Mouse (Mus musculus) ES-Bruce4 (cell line): ENCODE data around the gene A4galt. TPM values are rescaled to one million over a fixed set of nuclear protein-coding genes. Genes with fewer than 3 reads are reported as not detected.

ENCODE experiments used
- H3K27ac ChIP-seq: 2 replicates; pipeline ENCODE4 v1.5.1; 2012; ENCODE audit warnings: low read length, inconsistent platforms; ENCODE audit not compliant: insufficient read depth
- H3K27me3 ChIP-seq: 2 replicates; pipeline ENCODE4 v1.6.1; 2012; ENCODE audit warnings: mild to moderate bottlenecking, low read length, inconsistent platforms; ENCODE audit not compliant: control insufficient read depth, poor library complexity, insufficient read depth, severe bottlenecking
- H3K36me3 ChIP-seq: 2 replicates; pipeline ENCODE4 v1.6.1; 2012; ENCODE audit warnings: inconsistent platforms, mild to moderate bottlenecking, low read length, moderate library complexity; ENCODE audit not compliant: control insufficient read depth, poor library complexity, insufficient read depth, severe bottlenecking
- H3K4me1 ChIP-seq: one replicate; pipeline ENCODE4 v1.8.1; 2011; ENCODE audit warnings: low read length; ENCODE audit not compliant: control insufficient read depth, insufficient read depth
- H3K4me3 ChIP-seq: 2 replicates; pipeline ENCODE4 v1.5.1; 2011; ENCODE audit warnings: low read depth, mild to moderate bottlenecking, low read length
- H3K9ac ChIP-seq: 2 replicates; pipeline ENCODE4 v1.6.1; 2012; ENCODE audit warnings: low read depth, mild to moderate bottlenecking, inconsistent platforms; ENCODE audit not compliant: poor library complexity, severe bottlenecking
- H3K9me3 ChIP-seq: replicated peaks from 2 replicates; pipeline ENCODE4 v1.6.1; 2012; ENCODE audit warnings: mild to moderate bottlenecking, low read length, inconsistent platforms; ENCODE audit not compliant: control insufficient read depth, poor library complexity, insufficient read depth, severe bottlenecking
- CTCF ChIP-seq: IDR thresholded peaks from one replicate; pipeline ENCODE4 v1.8.1; 2011; ENCODE audit warnings: low read depth, low read length
- EP300 ChIP-seq: IDR thresholded peaks from 2 replicates; pipeline ENCODE4 v1.6.1; 2011; ENCODE audit warnings: low read depth, low read length; ENCODE audit not compliant: insufficient read depth
- POLR2A ChIP-seq: IDR thresholded peaks from one replicate; pipeline ENCODE4 v1.8.1; 2011; ENCODE audit warnings: low read length; ENCODE audit not compliant: insufficient read depth
- polyA plus RNA-seq: library from polyadenylated mRNA; stranded (reverse); fragments of >200 nt; gene quantifications from 2 replicates; pipeline ENCODE4 v1.2.4, GENCODE M21; 2011; ENCODE audit warnings: low read depth; ENCODE audit not compliant: missing spikeins, insufficient read depth, insufficient read length

Gene A4galt
- polyA plus RNA-seq, 1 experiment: 38.1 TPM

- H3K36me3 ChIP-seq: no peaks in the 10 kb centered on the region
- peaks cover 9% of the 10 kb centered on the region for H3K4me1 ChIP-seq
- no peak overlapping the region for H3K4me3 ChIP-seq
- TF ChIP-seq EP300: no peak
- no peak for TF ChIP-seq CTCF
- TF ChIP-seq POLR2A: no peak
- no peaks in the 10 kb centered on the region for H3K27me3 ChIP-seq
- H3K9ac ChIP-seq: no peak overlapping the region
- H3K27ac ChIP-seq: no peak overlapping the region
- H3K9me3 ChIP-seq: no peaks in the 10 kb centered on the region
Measured at GRCm38 (mm10) chr15:83204731-83205451, 46.7 kb downstream of the A4galt start.

GRCm38 (mm10) chr15:83202412-83202811, 49.2 kb downstream of the A4galt start:
- peaks cover 9% of the 10 kb centered on the region for H3K4me1 ChIP-seq
- H3K36me3 ChIP-seq: no peaks in the 10 kb centered on the region
- H3K9ac ChIP-seq: peak overlapping the region; percentile 2; the same call in 1 of the 2 replicates
- H3K27ac ChIP-seq: peak overlapping the region; percentile 83
- TF ChIP-seq EP300 (0 out of 2 replicates have a peak, but pooled peaks have one; percentile 9), POLR2A (no peak)
- no peaks in the 10 kb centered on the region for H3K27me3 ChIP-seq
- H3K9me3 ChIP-seq: no peaks in the 10 kb centered on the region
- H3K4me3 ChIP-seq: no peak overlapping the region

GRCm38 (mm10) chr15:83193413-83193812, 58.2 kb downstream of the A4galt start:
- Histone ChIP-seq H3K36me3 (no peaks in the 10 kb centered on the region), H3K27ac (peak overlapping the region; percentile 63), H3K4me3 (no peak overlapping the region), H3K9me3 (peaks cover 14% of the 10 kb centered on the region), H3K4me1 (no peaks in the 10 kb centered on the region), H3K9ac (no peak overlapping the region), H3K27me3 (no peaks in the 10 kb centered on the region)
- TF ChIP-seq POLR2A (no peak), CTCF (no peak), EP300 (no peak)

- TF ChIP-seq POLR2A (no peak), CTCF (no peak), EP300 (no peak)
- Histone ChIP-seq H3K9ac (no peak overlapping the region), H3K9me3 (no peaks in the 10 kb centered on the region), H3K36me3 (no peaks in the 10 kb centered on the region), H3K4me1 (peaks cover 6% of the 10 kb centered on the region), H3K27me3 (no peaks in the 10 kb centered on the region), H3K4me3 (no peak overlapping the region), H3K27ac (peak overlapping the region; percentile 71)
Measured at GRCm38 (mm10) chr15:83182351-83182750, 69.2 kb downstream of the A4galt start.

- H3K4me1 ChIP-seq: peaks cover 6% of the 10 kb centered on the region
- no peaks in the 10 kb centered on the region for H3K36me3 ChIP-seq
- H3K9me3 ChIP-seq: no peaks in the 10 kb centered on the region
- H3K4me3 ChIP-seq: no peak overlapping the region
- TF ChIP-seq EP300 (0 out of 2 replicates have a peak, but pooled peaks have one; percentile 6), CTCF (no peak), POLR2A (no peak)
- no peaks in the 10 kb centered on the region for H3K27me3 ChIP-seq
- no peak overlapping the region for H3K9ac ChIP-seq
- H3K27ac ChIP-seq: peak overlapping the region; percentile 71
Measured at GRCm38 (mm10) chr15:83181800-83182330, 69.7 kb downstream of the A4galt start.

GRCm38 (mm10) chr15:83180004-83180403, 71.6 kb downstream of the A4galt start:
- Histone ChIP-seq H3K9me3 (no peaks in the 10 kb centered on the region), H3K27me3 (no peaks in the 10 kb centered on the region), H3K9ac (no peak overlapping the region), H3K27ac (0 out of 2 replicates have a peak overlapping the region, but pooled peaks have one; percentile 12), H3K36me3 (no peaks in the 10 kb centered on the region), H3K4me1 (peaks cover 9% of the 10 kb centered on the region), H3K4me3 (no peak overlapping the region)
- TF ChIP-seq POLR2A (no peak), CTCF (no peak), EP300 (no peak)

Other genes starting within 250 kb of the A4galt start
- 3.3 and 5.8 TPM in 2 replicates for gene Nfam1, start 218.5 kb downstream of the A4galt start, polyA plus RNA-seq
- gene Serhl, start 162.3 kb downstream of the A4galt start, polyA plus RNA-seq: 20.5 and 20.7 TPM in 2 replicates
- 90.8 and 102 TPM in 2 replicates for gene Rrp7a, start 129.0 kb downstream of the A4galt start, polyA plus RNA-seq
- 97.9 and 113 TPM in 2 replicates for gene Poldip3, start 102.4 kb downstream of the A4galt start, polyA plus RNA-seq
- gene Cyb5r3, start 79.2 kb downstream of the A4galt start, polyA plus RNA-seq: 188 and 200 TPM in 2 replicates
- 10.0 and 11.9 TPM in 2 replicates for gene Arfgap3, start 98.5 kb upstream of the A4galt start, polyA plus RNA-seq
- 78.3 and 82.8 TPM in 2 replicates for gene Pacsin2, start 212.8 kb upstream of the A4galt start, polyA plus RNA-seq